Mouse (Mus musculus): ENCODE measurements around the gene Itpr1. TPM values are rescaled to one million over a fixed set of nuclear protein-coding genes. Genes with fewer than 3 reads are reported as not detected.

Gene Itpr1
- total and polyA plus RNA-seq, 3 experiments = 9.3 to 25.7 (median 19.0) TPM

GRCm38 (mm10) chr6:108273451-108273850, 60.6 kb downstream of the Itpr1 start:
- Histone ChIP-seq H3K9me3 (replicated peaks) (no peaks in the 10 kb centered on the region), H3K4me1 (ENCODE audit: insufficient read depth, low read depth, low read length) (no peaks in the 10 kb centered on the region), H3K36me3 (replicated peaks) (peaks cover 10% of the 10 kb centered on the region), H3K27me3 (ENCODE audit: insufficient read depth, low read length) (no peaks in the 10 kb centered on the region), H3K4me3 (ENCODE audit: low read depth, low read length) (no peak overlapping the region)
- DNase-seq (ENCODE audit: low spot score) (no peak), ATAC-seq (ENCODE audit: extremely low read depth, insufficient number of reproducible peaks, low FRiP score, poor library complexity, severe bottlenecking) (no peak)
- TF ChIP-seq TAL1 (conservative IDR thresholded peaks at IDR 0.05; ENCODE audit: low read depth, low read length) = no peak

GRCm38 (mm10) chr6:108274364-108275084, 61.6 kb downstream of the Itpr1 start:
- Histone ChIP-seq H3K4me1 (ENCODE audit: insufficient read depth, low read depth, low read length) (no peaks in the 10 kb centered on the region), H3K36me3 (replicated peaks) (peaks cover 10% of the 10 kb centered on the region), H3K4me3 (ENCODE audit: low read depth, low read length) (no peak overlapping the region), H3K9me3 (replicated peaks) (no peaks in the 10 kb centered on the region), H3K27me3 (ENCODE audit: insufficient read depth, low read length) (no peaks in the 10 kb centered on the region)
- no peak for TF ChIP-seq GATA1 (IDR thresholded peaks at IDR 0.05; ENCODE audit: borderline replicate concordance, low read length)
- no peak for TF ChIP-seq GATA2 (IDR thresholded peaks at IDR 0.05; ENCODE audit: borderline replicate concordance, low read depth, low read length)
- no peak for TF ChIP-seq CTCF (IDR thresholded peaks at IDR 0.05; ENCODE audit: low read depth, low read length)
- no peak for TF ChIP-seq POLR2AphosphoS5 (IDR thresholded peaks at IDR 0.05; ENCODE audit: insufficient replicate concordance, low read depth, low read length)
- TF ChIP-seq TAL1 (conservative IDR thresholded peaks at IDR 0.05; ENCODE audit: low read depth, low read length) = no peak
- DNase-seq (ENCODE audit: low spot score) (no peak), ATAC-seq (ENCODE audit: extremely low read depth, insufficient number of reproducible peaks, low FRiP score, poor library complexity, severe bottlenecking) (no peak)

- ATAC-seq (ENCODE audit: extremely low read depth, insufficient number of reproducible peaks, low FRiP score, poor library complexity, severe bottlenecking) (no peak), DNase-seq (ENCODE audit: low spot score) (no peak)
- Histone ChIP-seq H3K4me3 (ENCODE audit: low read depth, low read length) (no peak overlapping the region), H3K9me3 (replicated peaks) (no peaks in the 10 kb centered on the region), H3K4me1 (ENCODE audit: insufficient read depth, low read depth, low read length) (no peaks in the 10 kb centered on the region), H3K36me3 (replicated peaks) (peaks cover 10% of the 10 kb centered on the region), H3K27me3 (ENCODE audit: insufficient read depth, low read length) (no peaks in the 10 kb centered on the region)
- TF ChIP-seq GATA1 (IDR thresholded peaks at IDR 0.05; ENCODE audit: borderline replicate concordance, low read length) (no peak), POLR2AphosphoS5 (IDR thresholded peaks at IDR 0.05; ENCODE audit: insufficient replicate concordance, low read depth, low read length) (no peak), GATA2 (IDR thresholded peaks at IDR 0.05; ENCODE audit: borderline replicate concordance, low read depth, low read length) (no peak), TAL1 (conservative IDR thresholded peaks at IDR 0.05; ENCODE audit: low read depth, low read length) (no peak), CTCF (IDR thresholded peaks at IDR 0.05; ENCODE audit: low read depth, low read length) (no peak)
These were observed 64.1 kb downstream of the Itpr1 start for GRCm38 (mm10) chr6:108276880-108277507.

GRCm38 (mm10) chr6:108277622-108278396, 64.9 kb downstream of the Itpr1 start:
- peaks cover 10% of the 10 kb centered on the region for H3K36me3 ChIP-seq (replicated peaks)
- ATAC-seq (ENCODE audit: extremely low read depth, insufficient number of reproducible peaks, low FRiP score, poor library complexity, severe bottlenecking) (no peak), DNase-seq (ENCODE audit: low spot score) (no peak)
- TF ChIP-seq POLR2AphosphoS5 (IDR thresholded peaks at IDR 0.05; ENCODE audit: insufficient replicate concordance, low read depth, low read length) (no peak), CTCF (IDR thresholded peaks at IDR 0.05; ENCODE audit: low read depth, low read length) (no peak), TAL1 (conservative IDR thresholded peaks at IDR 0.05; ENCODE audit: low read depth, low read length) (no peak), GATA1 (IDR thresholded peaks at IDR 0.05; ENCODE audit: borderline replicate concordance, low read length) (no peak), GATA2 (IDR thresholded peaks at IDR 0.05; ENCODE audit: borderline replicate concordance, low read depth, low read length) (no peak)
- H3K27me3 ChIP-seq (ENCODE audit: insufficient read depth, low read length) = no peaks in the 10 kb centered on the region
- no peaks in the 10 kb centered on the region for H3K4me1 ChIP-seq (ENCODE audit: insufficient read depth, low read depth, low read length)
- H3K9me3 ChIP-seq (replicated peaks) = no peaks in the 10 kb centered on the region
- no peak overlapping the region for H3K4me3 ChIP-seq (ENCODE audit: low read depth, low read length)

- no peak for TF ChIP-seq POLR2AphosphoS5 (IDR thresholded peaks at IDR 0.05; ENCODE audit: insufficient replicate concordance, low read depth, low read length)
- TF ChIP-seq GATA2 (IDR thresholded peaks at IDR 0.05; ENCODE audit: borderline replicate concordance, low read depth, low read length) = no peak
- TF ChIP-seq TAL1 (conservative IDR thresholded peaks at IDR 0.05; ENCODE audit: low read depth, low read length) = no peak
- TF ChIP-seq GATA1 (IDR thresholded peaks at IDR 0.05; ENCODE audit: borderline replicate concordance, low read length) = no peak
- TF ChIP-seq CTCF (IDR thresholded peaks at IDR 0.05; ENCODE audit: low read depth, low read length) = no peak
- H3K36me3 ChIP-seq (replicated peaks) = peaks cover 7% of the 10 kb centered on the region
- no peaks in the 10 kb centered on the region for H3K4me1 ChIP-seq (ENCODE audit: insufficient read depth, low read depth, low read length)
- H3K4me3 ChIP-seq (ENCODE audit: low read depth, low read length) = no peak overlapping the region
- H3K9me3 ChIP-seq (replicated peaks) = no peaks in the 10 kb centered on the region
- DNase-seq (ENCODE audit: low spot score) (no peak), ATAC-seq (ENCODE audit: extremely low read depth, insufficient number of reproducible peaks, low FRiP score, poor library complexity, severe bottlenecking) (no peak)
- no peaks in the 10 kb centered on the region for H3K27me3 ChIP-seq (ENCODE audit: insufficient read depth, low read length)
These were observed 66.1 kb downstream of the Itpr1 start for GRCm38 (mm10) chr6:108278826-108279630.
